Mouse (Mus musculus) neural tube, embryonic 14.5 days (tissue): ENCODE data around the gene Ddx56. TPM values are rescaled to one million over a fixed set of nuclear protein-coding genes. Genes with fewer than 3 reads are reported as not detected.
"Not testable (repeated sequence)": the region's sequence is repeated elsewhere in the genome, so short reads cannot be mapped to it uniquely, and the experiment has no call there.

Experiments used
- ATAC-seq: fragments of 200-750 bp; cut with Nextera tagmentation; 2 replicates; pipeline ENCODE4 v1.8.0; 2017; ENCODE audit warnings: low read depth, mild to moderate bottlenecking, moderate TSS enrichment, moderate library complexity
- H3K27ac ChIP-seq: fragments of 300-500 bp; sonication (generic); 2 replicates; pipeline ENCODE4 v1.5.1; 2014; ENCODE audit warnings: low read depth, mild to moderate bottlenecking, control low read depth, low read length, moderate library complexity, mixed read lengths
- H3K27me3 ChIP-seq: fragments of 300-500 bp; sonication (generic); 2 replicates; pipeline ENCODE4 v1.6.1; 2014; ENCODE audit warnings: low read length; ENCODE audit not compliant: control insufficient read depth, insufficient read depth
- H3K36me3 ChIP-seq: fragments of 300-500 bp; sonication (generic); 2 replicates; pipeline ENCODE4 v1.6.1; 2014; ENCODE audit warnings: low read length, mixed read lengths; ENCODE audit not compliant: control insufficient read depth, insufficient read depth
- H3K4me1 ChIP-seq: fragments of 300-500 bp; sonication (generic); 2 replicates; pipeline ENCODE4 v1.6.1; 2014; ENCODE audit warnings: low read length; ENCODE audit not compliant: control insufficient read depth, insufficient read depth
- H3K4me2 ChIP-seq: fragments of 300-500 bp; sonication (generic); 2 replicates; pipeline ENCODE4 v1.6.1; 2014; ENCODE audit warnings: mild to moderate bottlenecking, low read depth, low read length, control low read depth
- H3K4me3 ChIP-seq: fragments of 300-500 bp; sonication (generic); 2 replicates; pipeline ENCODE4 v1.5.1; 2014; ENCODE audit warnings: low read depth, low read length, control low read depth, mixed read lengths
- H3K9ac ChIP-seq: fragments of 300-500 bp; sonication (generic); replicated peaks from 2 replicates; pipeline ENCODE4 v1.6.1; 2014; ENCODE audit warnings: low read depth, mild to moderate bottlenecking, control low read depth, low read length, mixed read lengths
- H3K9me3 ChIP-seq: fragments of 300-500 bp; sonication (generic); 2 replicates; pipeline ENCODE4 v1.6.1; 2016; ENCODE audit warnings: low read length; ENCODE audit not compliant: control insufficient read depth
- WGBS: fragments of 180-500 bp; shearing (Covaris S2); extraction: QIAGEN DNeasy Blood & Tissue Kit; methylation state at CpG from one replicate; pipeline ENCODE4 v1.1.7; 2014; 5-methylcytosine and 5-hydroxymethylcytosine counted together
- polyA plus RNA-seq: library from polyadenylated mRNA; unstranded; fragments of >200 nt; fragmentation: Nextera tagmentation; extraction: Ambion mirVana; gene quantifications from 2 replicates; pipeline ENCODE4 v1.2.1, GENCODE M21; 2014

The Ddx56 gene
- polyA plus RNA-seq, 1 experiment from 2014 or later, result 78.3 TPM

DNA sequence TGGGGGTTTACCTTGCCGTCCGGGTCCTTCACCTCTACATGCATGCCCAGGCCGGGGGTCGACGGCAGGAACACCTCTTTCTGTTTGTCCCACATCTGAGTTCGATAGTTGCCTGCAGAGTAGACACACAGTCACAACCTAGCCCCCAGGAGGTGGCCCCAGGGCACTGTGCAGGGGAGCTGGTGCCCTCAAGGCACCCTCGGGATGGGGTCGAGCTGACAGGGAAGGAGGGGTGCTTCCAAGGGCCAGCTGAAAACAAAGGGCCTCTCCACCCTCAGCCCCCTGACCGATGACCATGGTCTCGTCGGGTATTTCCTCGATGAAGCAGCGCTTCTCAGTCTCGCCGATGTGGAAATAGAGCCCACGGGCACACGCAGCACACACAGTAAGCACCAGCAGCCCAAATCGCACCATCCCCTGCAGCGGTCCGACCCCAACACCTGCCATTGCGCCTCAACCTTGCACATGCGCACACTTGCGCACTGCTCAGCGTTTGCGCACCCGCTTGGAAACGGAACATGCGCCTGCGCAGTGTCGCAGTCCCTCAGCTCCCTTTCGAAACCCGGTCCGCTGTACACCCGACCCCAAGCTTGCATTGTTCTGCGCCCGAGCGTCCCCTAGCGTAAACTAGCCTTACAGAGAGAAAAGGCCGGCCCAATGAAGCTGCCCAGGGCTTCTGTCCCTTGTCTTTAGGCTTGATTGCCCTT lies 7.0 kb upstream of the Ddx56 start, which contains the start of gene Tmed4:
Gene Tmed4 (minus strand): TSS at position 484 of the 707 bp plus-strand sequence.
- Histone ChIP-seq H3K4me2 (peak within 1 kb of the TSS; percentile 97), H3K36me3 (peaks cover 16% of the 10 kb centered on the region), H3K27me3 (no peaks in the 10 kb centered on the region), H3K9me3 (no peaks in the 10 kb centered on the region), H3K4me3 (peak within 1 kb of the TSS; percentile 94), H3K27ac (peak within 1 kb of the TSS; percentile 75), H3K9ac (peak within 1 kb of the TSS; percentile 87), H3K4me1 (peaks cover 15% of the 10 kb centered on the region)
- ATAC-seq, result peak; percentile 97
- WGBS, result 1% methylated on average over 39 of the region's 39 CpGs

DNA sequence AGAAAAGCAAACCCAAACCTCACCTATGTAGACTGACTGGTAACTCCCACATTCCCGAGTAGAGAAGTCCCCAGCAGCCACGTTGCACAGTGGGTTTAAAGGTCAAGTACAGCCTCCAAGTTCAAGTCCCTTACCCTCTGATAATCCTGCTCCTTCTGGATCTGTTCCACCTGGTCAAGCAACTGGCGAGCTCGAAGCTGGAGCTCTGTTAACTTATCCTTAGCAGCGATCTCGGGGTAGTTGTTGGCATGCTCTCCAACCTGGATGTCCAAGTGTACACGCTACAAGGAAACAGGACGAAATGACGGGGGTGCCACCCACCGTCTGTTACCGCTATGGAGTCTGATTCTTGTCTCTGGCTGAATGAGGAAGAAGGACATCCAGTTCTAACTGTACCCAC lies 6.0 kb upstream of the Ddx56 start:
- 63% methylated on average over 11 of the region's 11 CpGs for WGBS
- Histone ChIP-seq H3K9me3 (no peaks in the 10 kb centered on the region), H3K36me3 (peaks cover 16% of the 10 kb centered on the region), H3K4me1 (peaks cover 15% of the 10 kb centered on the region), H3K27me3 (no peaks in the 10 kb centered on the region), H3K4me3 (peak overlapping the region; percentile 94), H3K4me2 (peak overlapping the region; percentile 97), H3K27ac (no peak overlapping the region), H3K9ac (peak overlapping the region; percentile 87)
- no peak for ATAC-seq

- no peak for ATAC-seq
- Histone ChIP-seq H3K4me3 (peak overlapping the region; percentile 73), H3K4me1 (peaks cover 8% of the 10 kb centered on the region), H3K9ac (peak overlapping the region; percentile 64), H3K4me2 (peak overlapping the region; percentile 90), H3K9me3 (no peaks in the 10 kb centered on the region), H3K27ac (no peak overlapping the region), H3K36me3 (peaks cover 55% of the 10 kb centered on the region), H3K27me3 (no peaks in the 10 kb centered on the region)
- WGBS, result 73% methylated on average over 9 of the region's 9 CpGs
Observed at GRCm38 (mm10) chr11:6266621-6267020, 951 bp downstream of the Ddx56 start.

DNA sequence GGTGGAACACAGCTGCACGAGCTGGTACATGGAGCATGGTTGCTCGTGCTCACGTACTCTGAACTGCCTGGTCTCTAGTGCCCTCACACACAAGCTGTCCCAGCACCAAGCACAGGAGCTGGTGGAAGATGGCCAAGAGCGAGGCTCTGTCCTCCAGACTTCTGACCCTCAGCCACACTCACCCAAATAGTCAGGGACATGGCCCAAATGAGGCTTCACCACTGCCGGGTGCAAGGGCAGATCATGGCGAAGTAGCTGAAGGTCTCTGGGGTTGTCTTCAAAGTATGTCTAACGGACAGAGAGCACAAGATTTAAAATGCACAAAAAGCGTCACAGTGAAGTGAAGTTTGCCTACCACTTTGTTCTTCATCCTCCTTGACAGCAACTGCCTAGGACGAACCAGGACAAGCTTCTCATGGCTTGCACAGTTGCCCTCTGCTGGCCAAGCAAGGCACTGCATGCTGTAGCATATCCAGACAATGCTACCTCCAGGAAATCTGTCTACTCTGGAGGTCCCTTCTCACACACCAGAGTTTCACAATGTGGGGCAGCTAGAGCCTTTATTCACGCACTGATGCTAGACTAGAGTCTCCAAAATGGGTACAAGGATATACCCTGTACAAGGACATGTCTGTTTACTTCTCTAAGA lies 6.0 kb downstream of the Ddx56 start:
- H3K4me1 ChIP-seq, result peaks cover 3% of the 10 kb centered on the region
- H3K4me3 ChIP-seq, result no peak overlapping the region
- H3K9ac ChIP-seq, result no peak overlapping the region
- WGBS, result 81% methylated on average over 10 of the region's 10 CpGs
- ATAC-seq, result peak; percentile 50; the same call in 1 of the 2 replicates
- H3K9me3 ChIP-seq, result no peaks in the 10 kb centered on the region
- H3K27me3 ChIP-seq, result no peaks in the 10 kb centered on the region
- H3K36me3 ChIP-seq, result peaks cover 78% of the 10 kb centered on the region
- H3K4me2 ChIP-seq, result no peak overlapping the region
- no peak overlapping the region for H3K27ac ChIP-seq

- ATAC-seq, result no peak
- Histone ChIP-seq H3K9ac (no peak overlapping the region), H3K27ac (no peak overlapping the region), H3K9me3 (no peaks in the 10 kb centered on the region), H3K4me2 (no peak overlapping the region), H3K4me1 (no peaks in the 10 kb centered on the region), H3K27me3 (no peaks in the 10 kb centered on the region), H3K36me3 (peaks cover 59% of the 10 kb centered on the region), H3K4me3 (no peak overlapping the region)
- WGBS, result 95% methylated on average over 7 of the region's 7 CpGs
Observed at GRCm38 (mm10) chr11:6259413-6259812, 8.2 kb downstream of the Ddx56 start.

- H3K36me3 ChIP-seq, result peaks cover 36% of the 10 kb centered on the region
- WGBS, result 74% methylated on average over 6 of the region's 6 CpGs
- no peaks in the 10 kb centered on the region for H3K27me3 ChIP-seq
- peak; percentile 47; the same call in 1 of the 2 replicates for ATAC-seq
- no peak overlapping the region for H3K27ac ChIP-seq
- H3K9ac ChIP-seq, result no peak overlapping the region
- H3K9me3 ChIP-seq, result no peaks in the 10 kb centered on the region
- no peak overlapping the region for H3K4me3 ChIP-seq
- H3K4me1 ChIP-seq, result no peaks in the 10 kb centered on the region
- H3K4me2 ChIP-seq, result no peak overlapping the region
Observed at GRCm38 (mm10) chr11:6256490-6257072, 11.0 kb downstream of the Ddx56 start.

GRCm38 (mm10) chr11:6254602-6255001 lies 13.0 kb downstream of the Ddx56 start:
- H3K36me3 ChIP-seq, result peaks cover 19% of the 10 kb centered on the region
- not testable (repeated sequence) for H3K27ac ChIP-seq, H3K9me3 ChIP-seq, H3K4me2 ChIP-seq, ATAC-seq, H3K27me3 ChIP-seq, H3K4me1 ChIP-seq, H3K9ac ChIP-seq, H3K4me3 ChIP-seq
- WGBS, result 95% methylated on average over 2 of the region's 2 CpGs

- 93% methylated on average over 4 of the region's 4 CpGs for WGBS
- no peaks in the 10 kb centered on the region for H3K27me3 ChIP-seq
- no peak for ATAC-seq
Observed at GRCm38 (mm10) chr11:6252824-6253223, 14.7 kb downstream of the Ddx56 start.

GRCm38 (mm10) chr11:6252248-6252647 lies 15.3 kb downstream of the Ddx56 start:
- H3K4me1 ChIP-seq, result no peaks in the 10 kb centered on the region
- H3K4me3 ChIP-seq, result no peak overlapping the region
- no peak overlapping the region for H3K9ac ChIP-seq
- H3K4me2 ChIP-seq, result no peak overlapping the region
- 95% methylated on average over 5 of the region's 5 CpGs for WGBS
- no peaks in the 10 kb centered on the region for H3K27me3 ChIP-seq
- no peak for ATAC-seq
- H3K36me3 ChIP-seq, result no peaks in the 10 kb centered on the region
- H3K9me3 ChIP-seq, result no peaks in the 10 kb centered on the region
- H3K27ac ChIP-seq, result no peak overlapping the region

More at GRCm38 (mm10) chr11:6252824-6253223, 14.7 kb downstream of the Ddx56 start:
- H3K4me2 ChIP-seq, result no peak overlapping the region
- H3K9ac ChIP-seq, result no peak overlapping the region
- H3K27ac ChIP-seq, result no peak overlapping the region
- no peak overlapping the region for H3K4me3 ChIP-seq
- no peaks in the 10 kb centered on the region for H3K9me3 ChIP-seq
- H3K36me3 ChIP-seq, result peaks cover 2% of the 10 kb centered on the region; the same call in 1 of the 2 replicates
- H3K4me1 ChIP-seq, result no peaks in the 10 kb centered on the region
